In the genomic region with DNA sequence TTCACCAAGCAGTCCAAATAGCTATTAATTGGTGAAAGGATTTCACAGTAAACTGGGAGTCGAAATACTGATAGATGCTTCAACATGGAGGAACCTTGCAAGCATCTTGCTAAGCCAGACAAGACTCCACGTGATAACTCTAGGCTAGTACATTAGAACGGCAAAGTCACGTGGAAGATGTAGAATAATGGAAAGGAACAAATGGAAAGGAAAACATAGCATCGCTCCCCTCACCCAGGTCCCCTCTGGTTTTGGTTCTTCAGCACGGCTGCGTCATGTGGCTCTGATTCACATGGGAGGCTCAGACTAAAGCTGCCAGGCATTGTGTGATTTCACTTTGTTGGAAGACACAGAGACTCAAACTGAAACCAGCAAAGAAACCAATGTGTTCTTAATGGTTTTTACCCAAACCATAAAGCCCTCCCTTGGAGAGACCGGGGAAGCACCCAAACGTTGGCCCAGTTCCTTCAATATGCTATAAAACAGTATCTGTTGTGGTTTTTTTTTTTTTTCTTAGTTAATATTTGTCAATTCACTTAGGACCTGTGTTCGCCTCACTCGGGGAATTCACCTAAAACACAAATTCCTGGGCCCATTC, we compare ENCODE assay signal across 24 mouse cellular contexts. TPM values are rescaled to one million over a fixed set of nuclear protein-coding genes. Genes with fewer than 3 reads are reported as not detected.
DNase-seq lines count a peak whose midpoint lies in the region; ATAC-seq and TF ChIP-seq lines count a peak whose summit lies in the region.
"Had no signal": no experiment of that assay in that cellular context is flagged by ENCODE, and none has a peak within 500 bp of the region (broad histone marks: within the 10 kb centered on the region; RNA-seq: fewer than 3 reads in every experiment).

No protein-coding gene starts in this region.

- 92% methylated on average over 11 of the region's 11 CpGs for WGBS in hindbrain, postnatal 0 days

- H3K27ac ChIP-seq in hindbrain, postnatal 0 days, result no peak overlapping the region
- H3K27ac ChIP-seq: forebrain, embryonic 13.5 days; heart, embryonic 10.5 days; hindbrain, embryonic 13.5 days; liver, embryonic 15.5 days; lung, embryonic 15.5 days; midbrain, embryonic 10.5 days had no signal

- no peak overlapping the region for H3K9ac ChIP-seq in hindbrain, postnatal 0 days (replicated peaks; ENCODE audit: low read length)
- H3K9ac ChIP-seq: forebrain, embryonic 13.5 days; hindbrain, embryonic 13.5 days; liver, embryonic 15.5 days; lung, embryonic 15.5 days had no signal

- ATAC-seq in Patski, result no peak
- peak; percentile 96 for ATAC-seq in inflammation-experienced regulatory T-cells, adult 6 months
- no peak for ATAC-seq in hindbrain, postnatal 0 days
- ATAC-seq: forebrain, embryonic 13.5 days had no signal

- no peaks in the 10 kb centered on the region for H3K27me3 ChIP-seq in Patski
- no peaks in the 10 kb centered on the region for H3K27me3 ChIP-seq in hindbrain, postnatal 0 days (ENCODE audit: insufficient read depth, low read length)
- H3K27me3 ChIP-seq: forebrain, embryonic 13.5 days; hindbrain, embryonic 13.5 days; liver, embryonic 15.5 days; lung, embryonic 15.5 days had no signal

- POLR2A ChIA-PET in Patski (lab: Charles Lee), result interaction anchor here (0.5 to 0.6 kb wide), 2 partner anchors 36 to 55 kb away, joined by 3 to 4 read pairs; no protein-coding TSS in a partner anchor

- peak; percentile 11 for DNase-seq in thymus, postnatal 25 days
- no peak for DNase-seq in thymus, postnatal 14 days
- peak; percentile 30 for DNase-seq in Patski (ENCODE audit: low read depth, low spot score)
- no peak for DNase-seq in hindbrain, postnatal 0 days (ENCODE audit: low spot score)
- DNase-seq in cerebellum, adult 18-20 months, result no peak
- DNase-seq in heart, postnatal 10 days, result no peak
- DNase-seq: adrenal gland, postnatal 14 days; B cell, adult 2 months; cerebellum, adult 11-12 months; cerebellum, postnatal 25 days; gastrocnemius, postnatal 10 days; heart, postnatal 4 days; kidney, adult 8-10 months; kidney, postnatal 10 days; layer of hippocampus, adult 9-11 months; liver had no signal

- in situ Hi-C loops in Patski (cut with MboI; ENCODE audit: low pct_unique_long_range_greater_than_20kb), result no loop called here

- no peak overlapping the region for H3K4me3 ChIP-seq in hindbrain, postnatal 0 days (ENCODE audit: low read length)
- H3K4me3 ChIP-seq: forebrain, embryonic 13.5 days; heart, embryonic 10.5 days; hindbrain, embryonic 13.5 days; liver, embryonic 15.5 days; lung, embryonic 15.5 days; midbrain, embryonic 10.5 days; myocyte had no signal

- TF ChIP-seq CTCF in Patski (IDR thresholded peaks at IDR 0.05), result no peak
- TF ChIP-seq CTCF in hindbrain, postnatal 0 days (IDR thresholded peaks at IDR 0.05; ENCODE audit: low read depth), result no peak

- H3K36me3 ChIP-seq in hindbrain, postnatal 0 days (ENCODE audit: insufficient read depth, low read length), result no peaks in the 10 kb centered on the region
- H3K36me3 ChIP-seq: heart, embryonic 10.5 days; hindbrain, embryonic 13.5 days; liver, embryonic 15.5 days; lung, embryonic 15.5 days; midbrain, embryonic 10.5 days had no signal

- H3K4me1 ChIP-seq in hindbrain, postnatal 0 days (ENCODE audit: insufficient read depth, low read length), result no peaks in the 10 kb centered on the region
- H3K4me1 ChIP-seq: forebrain, embryonic 13.5 days; heart, embryonic 10.5 days; hindbrain, embryonic 13.5 days; lung, embryonic 15.5 days had no signal

- CTCF ChIA-PET in Patski (lab: Charles Lee), result no interaction called here

- no peaks in the 10 kb centered on the region for H3K9me3 ChIP-seq in hindbrain, postnatal 0 days (ENCODE audit: low read length)
- H3K9me3 ChIP-seq: forebrain, embryonic 13.5 days; heart, embryonic 10.5 days; hindbrain, embryonic 13.5 days; liver, embryonic 15.5 days; lung, embryonic 15.5 days; midbrain, embryonic 10.5 days had no signal

- intact Hi-C loops in heart, postnatal 10 days (cut with DNase I), result no loop called here

- H3K4me2 ChIP-seq in hindbrain, postnatal 0 days (ENCODE audit: low read depth, low read length), result no peak overlapping the region
- H3K4me2 ChIP-seq: forebrain, embryonic 13.5 days; hindbrain, embryonic 13.5 days; liver, embryonic 15.5 days; lung, embryonic 15.5 days had no signal

RNA-seq across cellular contexts. Expression of gene Rreb1, which starts 14.6 kb away (rescaled TPM):
- 21.1 TPM for polyA plus RNA-seq in Patski (2021)
- 1 to 10 TPM in 2 of 3 experiments, under 1 TPM in 1; 0.91 to 6.8 (median 5.0) TPM for polyA plus RNA-seq in inflammation-experienced regulatory T-cells, adult 6 months (2017; shearing (Covaris generic))
- total RNA-seq in hindbrain, postnatal 0 days (2014; rRNA removed), result 6.0 and 9.3 TPM in 2 replicates
- 2.3 and 3.2 TPM in 2 replicates for polyA plus RNA-seq in hindbrain, postnatal 0 days (2015; fragmentation: Nextera tagmentation; extraction: Ambion mirVana)
- total RNA-seq in heart, postnatal 10 days (2021), result 10 to 100 TPM; 46.7 to 61.8 TPM

Comparison
In these comparisons a context has a peak if more than half of its experiments do, and no peak if none do; other contexts are left out.
1. DNase-seq: peak in thymus, postnatal 25 days (single experiment) and Patski (single experiment); none in thymus, postnatal 14 days (single experiment), hindbrain, postnatal 0 days (single experiment), cerebellum, adult 18-20 months (0 of 2) and heart, postnatal 10 days (0 of 2).